Mouse (Mus musculus): ENCODE measurements around the gene Togaram2. TPM values are rescaled to one million over a fixed set of nuclear protein-coding genes. Genes with fewer than 3 reads are reported as not detected.
"Not testable (repeated sequence)": the region's sequence is repeated elsewhere in the genome, so short reads cannot be mapped to it uniquely, and the experiment has no call there.

Togaram2 gene
- polyA plus RNA-seq, 1 experiment from 2014 or later, result 0.24 TPM

GRCm38 (mm10) chr17:71768173-71768572, 95.1 kb downstream of the Togaram2 start, which contains the start of gene Clip4:
TSS of gene Clip4 (plus strand) at chr17:71768473.
- H3K27ac ChIP-seq (ENCODE audit: low read depth); H3K4me2 ChIP-seq (ENCODE audit: low read length); ATAC-seq (replicated peaks; ENCODE audit: low FRiP score, low TSS enrichment, low read depth); H3K4me1 ChIP-seq (replicated peaks; ENCODE audit: control insufficient read depth, insufficient read depth, low read length); H3K36me3 ChIP-seq (ENCODE audit: control insufficient read depth, insufficient read depth, low read length); H3K4me3 ChIP-seq (ENCODE audit: low read depth, low read length); H3K9me3 ChIP-seq (ENCODE audit: control insufficient read depth, low read length); H3K9ac ChIP-seq (ENCODE audit: low read length); H3K27me3 ChIP-seq (replicated peaks; ENCODE audit: control insufficient read depth, insufficient read depth, low read length); DNase-seq (ENCODE audit: low spot score): not testable (repeated sequence)
- 69% methylated on average over 1 of the region's 1 CpGs for WGBS

DNA sequence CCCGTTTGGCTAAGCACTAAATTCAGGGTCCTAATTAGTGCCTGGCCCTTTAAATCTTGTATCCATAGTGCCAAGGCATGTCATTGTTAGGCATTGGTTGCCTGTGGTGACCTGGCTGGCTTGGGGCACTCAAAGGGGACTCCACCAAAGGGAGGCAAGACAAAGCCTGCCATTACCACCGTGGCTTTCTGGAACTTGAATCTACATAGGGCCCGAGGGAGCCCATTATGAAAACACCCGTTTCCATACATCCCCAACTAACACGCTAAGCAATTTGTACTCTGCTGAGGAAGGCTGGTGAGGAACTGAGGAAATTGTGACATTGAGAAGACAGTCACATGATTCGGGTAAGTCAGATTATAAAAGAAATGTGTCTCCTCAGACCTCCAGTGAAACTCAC, 96.5 kb downstream of the Togaram2 start:
- 57% methylated on average over 6 of the region's 6 CpGs for WGBS
- DNase-seq (ENCODE audit: low spot score), result no peak
- H3K27me3 ChIP-seq (replicated peaks; ENCODE audit: control insufficient read depth, insufficient read depth, low read length), result no peaks in the 10 kb centered on the region
- no peak overlapping the region for H3K4me2 ChIP-seq (ENCODE audit: low read length)
- H3K4me1 ChIP-seq (replicated peaks; ENCODE audit: control insufficient read depth, insufficient read depth, low read length), result no peaks in the 10 kb centered on the region
- no peaks in the 10 kb centered on the region for H3K36me3 ChIP-seq (ENCODE audit: control insufficient read depth, insufficient read depth, low read length)
- ATAC-seq (replicated peaks; ENCODE audit: low FRiP score, low TSS enrichment, low read depth), result no peak
- no peak overlapping the region for H3K9ac ChIP-seq (ENCODE audit: low read length)
- H3K4me3 ChIP-seq (ENCODE audit: low read depth, low read length), result no peak overlapping the region
- H3K27ac ChIP-seq (ENCODE audit: low read depth), result no peak overlapping the region
- H3K9me3 ChIP-seq (ENCODE audit: control insufficient read depth, low read length), result no peaks in the 10 kb centered on the region

GRCm38 (mm10) chr17:71770696-71771095, 97.6 kb downstream of the Togaram2 start:
- Histone ChIP-seq H3K4me2 (ENCODE audit: low read length) (no peak overlapping the region), H3K9me3 (ENCODE audit: control insufficient read depth, low read length) (no peaks in the 10 kb centered on the region), H3K27ac (ENCODE audit: low read depth) (no peak overlapping the region), H3K27me3 (replicated peaks; ENCODE audit: control insufficient read depth, insufficient read depth, low read length) (no peaks in the 10 kb centered on the region), H3K9ac (ENCODE audit: low read length) (no peak overlapping the region), H3K36me3 (ENCODE audit: control insufficient read depth, insufficient read depth, low read length) (no peaks in the 10 kb centered on the region), H3K4me1 (replicated peaks; ENCODE audit: control insufficient read depth, insufficient read depth, low read length) (no peaks in the 10 kb centered on the region), H3K4me3 (ENCODE audit: low read depth, low read length) (no peak overlapping the region)
- 89% methylated on average over 3 of the region's 3 CpGs for WGBS
- ATAC-seq (replicated peaks; ENCODE audit: low FRiP score, low TSS enrichment, low read depth), result no peak
- DNase-seq (ENCODE audit: low spot score), result no peak

GRCm38 (mm10) chr17:71774173-71774572, 101.1 kb downstream of the Togaram2 start:
- Histone ChIP-seq H3K4me2 (ENCODE audit: low read length) (no peak overlapping the region), H3K9ac (ENCODE audit: low read length) (no peak overlapping the region), H3K36me3 (ENCODE audit: control insufficient read depth, insufficient read depth, low read length) (no peaks in the 10 kb centered on the region), H3K4me1 (replicated peaks; ENCODE audit: control insufficient read depth, insufficient read depth, low read length) (no peaks in the 10 kb centered on the region), H3K9me3 (ENCODE audit: control insufficient read depth, low read length) (0 out of 2 replicates have a peak, but pooled peaks cover 9% of the 10 kb centered on the region), H3K4me3 (ENCODE audit: low read depth, low read length) (no peak overlapping the region), H3K27me3 (replicated peaks; ENCODE audit: control insufficient read depth, insufficient read depth, low read length) (no peaks in the 10 kb centered on the region), H3K27ac (ENCODE audit: low read depth) (no peak overlapping the region)
- DNase-seq (ENCODE audit: low spot score), result no peak
- 76% methylated on average over 4 of the region's 4 CpGs for WGBS
- no peak for ATAC-seq (replicated peaks; ENCODE audit: low FRiP score, low TSS enrichment, low read depth)

DNA sequence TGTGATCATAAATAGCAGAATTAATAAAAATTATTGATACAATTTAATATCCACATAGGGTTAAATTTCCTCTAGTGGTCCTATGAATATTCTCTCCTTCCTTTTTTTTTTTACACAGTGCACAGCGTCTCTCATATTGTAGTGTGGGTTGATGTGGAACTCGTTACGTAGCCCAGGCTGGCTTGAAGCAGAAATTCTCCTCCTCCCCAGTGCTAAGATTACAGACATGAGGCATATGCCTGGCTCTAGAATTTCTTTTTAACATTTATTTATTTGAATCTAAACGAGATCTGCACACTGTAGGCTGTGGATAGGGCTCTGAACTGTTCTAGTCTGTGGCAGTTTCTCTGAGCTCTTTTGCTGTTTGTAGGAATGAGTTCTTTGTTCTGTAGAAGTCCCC, 102.2 kb downstream of the Togaram2 start:
- DNase-seq (ENCODE audit: low spot score), result no peak

DNA sequence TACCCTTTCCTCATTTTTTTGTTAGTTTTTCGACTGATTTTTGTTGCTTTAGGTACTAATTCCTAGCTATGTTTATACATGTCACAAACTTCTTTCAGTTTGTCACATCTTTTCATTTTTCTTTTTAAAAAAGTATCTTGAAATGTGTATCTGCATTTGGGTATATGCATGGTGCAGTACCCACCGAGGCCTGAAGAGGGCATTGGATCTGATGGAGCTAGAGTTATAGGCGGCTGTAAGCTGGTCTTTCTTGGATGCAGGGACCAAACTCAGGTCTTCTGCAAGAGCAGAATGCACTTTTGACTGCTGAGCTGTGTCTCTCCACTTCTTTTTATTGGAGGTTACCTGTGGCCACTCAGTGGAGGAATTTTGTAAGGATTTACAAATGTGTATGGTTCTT, 105.6 kb downstream of the Togaram2 start:
- Histone ChIP-seq H3K9me3 (ENCODE audit: control insufficient read depth, low read length) (0 out of 2 replicates have a peak, but pooled peaks cover 9% of the 10 kb centered on the region), H3K4me2 (ENCODE audit: low read length) (no peak overlapping the region), H3K27me3 (replicated peaks; ENCODE audit: control insufficient read depth, insufficient read depth, low read length) (peaks cover 26% of the 10 kb centered on the region; the same call in 1 of the 2 replicates), H3K4me1 (replicated peaks; ENCODE audit: control insufficient read depth, insufficient read depth, low read length) (peaks cover 9% of the 10 kb centered on the region), H3K27ac (ENCODE audit: low read depth) (no peak overlapping the region), H3K9ac (ENCODE audit: low read length) (no peak overlapping the region), H3K36me3 (ENCODE audit: control insufficient read depth, insufficient read depth, low read length) (no peaks in the 10 kb centered on the region), H3K4me3 (ENCODE audit: low read depth, low read length) (no peak overlapping the region)
- DNase-seq (ENCODE audit: low spot score), result no peak
- 74% methylated on average over 3 of the region's 3 CpGs for WGBS
- no peak for ATAC-seq (replicated peaks; ENCODE audit: low FRiP score, low TSS enrichment, low read depth)

More for the DNA sequence above, 102.2 kb downstream of the Togaram2 start:
- H3K4me3 ChIP-seq (ENCODE audit: low read depth, low read length), result no peak overlapping the region
- H3K27me3 ChIP-seq (replicated peaks; ENCODE audit: control insufficient read depth, insufficient read depth, low read length), result 0 out of 2 replicates have a peak, but pooled peaks cover under 1% of the 10 kb centered on the region
- ATAC-seq (replicated peaks; ENCODE audit: low FRiP score, low TSS enrichment, low read depth), result no peak
- no peaks in the 10 kb centered on the region for H3K4me1 ChIP-seq (replicated peaks; ENCODE audit: control insufficient read depth, insufficient read depth, low read length)
- H3K27ac ChIP-seq (ENCODE audit: low read depth), result no peak overlapping the region
- H3K9ac ChIP-seq (ENCODE audit: low read length), result no peak overlapping the region
- H3K36me3 ChIP-seq (ENCODE audit: control insufficient read depth, insufficient read depth, low read length), result no peaks in the 10 kb centered on the region
- no peak overlapping the region for H3K4me2 ChIP-seq (ENCODE audit: low read length)
- WGBS, result 79% methylated on average over 4 of the region's 4 CpGs
- H3K9me3 ChIP-seq (ENCODE audit: control insufficient read depth, low read length), result 0 out of 2 replicates have a peak, but pooled peaks cover 9% of the 10 kb centered on the region

Other genes with a start within 250 kb of the Togaram2 start
- 4.2 and 4.3 TPM in 2 replicates for gene Gm4707, start 213.3 kb upstream of the Togaram2 start, polyA plus RNA-seq (2014; fragmentation: Nextera tagmentation; extraction: Ambion mirVana)
- 81.8 and 83.5 TPM in 2 replicates for gene Smchd1, start 197.9 kb upstream of the Togaram2 start, polyA plus RNA-seq (2014; fragmentation: Nextera tagmentation; extraction: Ambion mirVana)
- 38.0 and 44.0 TPM in 2 replicates for gene Ndc80, start 146.4 kb upstream of the Togaram2 start, polyA plus RNA-seq (2014; fragmentation: Nextera tagmentation; extraction: Ambion mirVana)
- 0.73 and 0.99 TPM in 2 replicates for gene Spdya, start 121.2 kb upstream of the Togaram2 start, polyA plus RNA-seq (2014; fragmentation: Nextera tagmentation; extraction: Ambion mirVana)
- 104 and 110 TPM in 2 replicates for gene Wdr43, start 57.4 kb upstream of the Togaram2 start, polyA plus RNA-seq (2014; fragmentation: Nextera tagmentation; extraction: Ambion mirVana)
- gene Pcare, start 79.6 kb downstream of the Togaram2 start, polyA plus RNA-seq (2014; fragmentation: Nextera tagmentation; extraction: Ambion mirVana), result not detected in 2 replicates
- 4.7 and 5.1 TPM in 2 replicates for gene Clip4, start 95.2 kb downstream of the Togaram2 start, polyA plus RNA-seq (2014; fragmentation: Nextera tagmentation; extraction: Ambion mirVana)